Mouse (Mus musculus): ENCODE measurements around the gene Slc35c1.

The Slc35c1 gene

DNA sequence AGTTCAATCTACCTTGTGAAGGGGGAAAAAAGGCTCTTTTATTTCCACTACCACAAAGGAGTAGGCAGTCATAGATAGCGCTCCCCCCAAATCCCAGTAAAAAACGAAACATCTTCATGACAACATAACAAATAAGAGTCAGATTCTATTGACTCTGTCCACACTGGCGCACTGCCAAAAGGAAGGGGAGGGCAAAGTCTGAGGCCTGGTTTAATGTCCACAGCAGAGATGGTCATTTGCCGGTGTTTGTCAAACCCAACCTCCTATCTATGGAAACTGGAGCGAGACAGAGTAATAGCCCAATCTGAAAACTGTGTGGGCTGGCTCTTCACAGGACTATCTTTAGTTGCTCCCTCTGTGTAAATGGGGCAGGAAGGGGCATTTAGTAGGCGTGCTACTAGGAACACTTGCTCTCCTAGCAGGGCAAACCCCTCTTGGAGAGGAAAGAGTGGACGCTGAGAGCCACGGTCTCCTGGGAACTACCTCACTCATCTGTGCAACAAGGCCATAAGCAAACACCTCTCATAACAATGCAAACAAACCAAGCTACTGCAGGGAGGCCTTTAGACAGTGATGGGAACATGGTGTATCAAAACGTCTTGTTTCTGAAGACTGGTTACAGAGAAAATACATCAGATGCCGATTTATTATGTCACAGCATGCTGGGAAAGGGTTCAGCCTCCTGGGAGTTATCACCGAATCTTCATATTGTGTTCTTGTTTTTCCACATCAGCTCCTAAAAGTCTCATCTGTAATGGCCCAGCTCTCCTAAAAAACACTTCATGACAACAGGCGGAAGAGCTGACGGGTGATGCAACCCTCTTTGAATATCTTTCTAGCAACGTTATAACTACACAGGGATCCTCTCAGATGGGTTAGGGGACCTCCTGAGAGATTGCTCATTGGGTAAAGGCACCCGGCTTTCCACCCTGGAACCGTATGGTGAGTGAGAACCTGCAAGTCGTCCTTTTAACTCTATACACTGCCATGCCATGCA, 27.7 kb downstream of the Slc35c1 start:
- peak; percentile 42 for DNase-seq

DNA sequence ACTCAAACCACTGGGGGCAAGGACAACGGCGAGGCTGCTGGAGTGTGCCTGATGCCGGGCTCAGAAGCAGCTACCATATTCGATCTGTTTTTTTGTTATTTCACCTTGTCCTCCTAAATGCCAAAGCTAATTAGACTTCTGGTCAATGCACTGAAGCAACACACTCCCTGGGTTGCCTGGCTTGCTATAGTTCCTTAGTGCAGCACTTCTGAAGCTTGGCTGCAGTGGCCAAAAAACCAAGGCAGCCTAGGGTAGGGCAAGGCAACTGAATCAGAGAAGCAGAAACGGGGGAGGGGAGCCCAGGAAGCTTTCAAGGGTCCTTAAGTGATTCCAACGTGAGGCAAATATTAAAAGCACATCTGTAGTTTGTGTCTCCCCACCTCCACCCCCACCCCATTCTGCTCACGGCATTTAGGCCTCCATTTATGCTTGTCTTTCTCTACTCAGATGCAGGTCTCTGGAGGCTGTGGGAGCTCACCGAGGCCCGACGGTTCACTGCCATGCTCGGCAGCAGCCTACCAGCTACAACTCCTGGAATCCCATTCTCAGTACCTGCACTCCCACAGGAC, 28.6 kb downstream of the Slc35c1 start:
- DNase-seq = no peak

DNA sequence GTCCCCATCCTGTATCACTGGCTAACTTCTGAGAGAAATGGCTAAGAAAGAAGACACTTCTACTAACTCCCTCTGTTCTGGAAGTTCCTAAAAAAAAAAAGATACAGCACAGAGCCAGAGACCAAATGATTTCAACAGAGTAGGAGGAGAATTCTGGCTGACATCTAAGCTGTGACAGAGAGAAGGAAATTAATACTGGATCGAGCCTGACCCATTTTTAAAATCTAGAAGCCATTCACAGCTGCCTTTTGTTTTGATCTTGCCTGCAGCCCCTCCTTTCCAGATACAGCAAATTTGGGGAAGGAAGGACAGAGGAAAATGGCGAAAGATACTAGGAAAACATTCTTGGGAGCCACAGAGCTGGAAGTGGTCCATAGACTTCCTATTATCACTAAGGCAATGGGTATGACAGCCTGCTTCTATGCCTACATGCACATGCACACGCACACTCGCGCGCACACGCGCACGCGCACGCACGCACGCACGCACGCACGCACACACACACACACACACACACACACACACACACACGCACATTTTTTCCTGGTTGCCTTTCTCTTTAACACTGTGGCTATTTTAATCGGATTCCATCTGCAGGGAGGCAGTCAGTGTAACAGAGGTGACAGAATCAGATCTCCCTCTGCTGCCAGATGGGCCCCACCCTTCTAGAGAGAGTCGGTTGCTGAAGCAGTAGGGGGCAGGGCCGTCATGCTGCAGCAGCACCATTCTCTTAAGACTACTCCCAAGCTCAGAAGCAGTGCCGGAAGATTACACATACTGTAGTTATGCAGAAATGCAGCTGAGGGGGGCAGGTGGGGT, 29.4 kb downstream of the Slc35c1 start:
- peak; percentile 85 for DNase-seq

DNA sequence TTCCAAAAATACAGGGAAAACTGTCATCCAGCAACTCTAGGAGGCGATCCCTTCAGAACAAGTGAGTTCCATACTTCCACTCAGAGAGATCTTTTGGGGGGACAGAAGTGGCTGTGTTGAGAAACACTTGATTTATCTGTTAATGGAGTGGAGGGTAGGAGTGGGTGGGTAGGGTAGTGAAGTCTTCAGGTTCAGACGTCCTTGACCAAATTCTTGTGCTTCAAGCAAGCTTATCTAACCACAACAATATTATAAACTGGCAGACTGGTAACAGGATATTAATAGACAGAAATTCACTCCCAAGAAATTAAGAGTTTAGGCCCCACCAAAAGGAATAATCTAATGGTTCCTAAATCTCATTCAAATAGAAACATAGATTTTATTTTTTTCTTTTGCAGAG, 30.2 kb downstream of the Slc35c1 start:
- no peak for DNase-seq

DNA sequence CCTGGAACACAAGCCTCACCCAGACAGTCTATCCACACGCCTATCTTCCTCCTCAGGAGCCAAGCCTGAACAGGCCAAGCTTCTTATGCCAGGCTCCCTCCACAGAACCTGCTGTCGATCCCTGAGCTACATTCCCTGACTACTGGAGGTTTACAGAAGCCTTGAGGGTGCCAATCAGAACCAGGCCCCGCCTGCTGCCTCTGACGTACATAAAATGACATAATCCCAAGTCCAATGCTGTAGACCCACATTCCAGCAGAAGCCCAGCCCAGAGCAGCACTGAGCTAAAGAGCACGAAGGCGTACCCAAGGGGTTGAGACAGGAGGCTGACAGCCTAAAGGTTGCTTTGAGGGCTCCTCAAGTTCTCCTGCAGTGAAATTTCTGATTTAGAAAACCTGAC, 32.5 kb downstream of the Slc35c1 start:
- DNase-seq = peak; percentile 90

DNA sequence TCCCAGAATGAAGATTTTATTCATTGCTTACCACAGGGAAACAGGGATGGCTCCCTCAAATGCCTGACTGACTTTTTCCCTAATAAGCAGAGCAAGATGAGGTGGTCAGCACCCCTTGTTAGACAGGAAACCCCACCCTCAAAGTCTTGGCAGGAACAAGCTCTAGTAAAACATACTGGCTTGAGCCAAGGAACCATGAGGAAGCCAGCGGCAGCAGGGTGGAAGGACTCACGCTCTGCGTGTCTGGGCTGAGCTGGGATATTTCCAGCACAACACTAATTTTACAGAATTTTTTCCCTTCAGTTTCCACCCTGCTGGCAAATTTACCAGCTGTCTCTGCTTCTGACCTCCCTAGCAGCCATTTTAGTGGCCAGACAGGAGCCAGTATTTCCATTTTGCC, 33.9 kb downstream of the Slc35c1 start:
- no peak for DNase-seq

DNA sequence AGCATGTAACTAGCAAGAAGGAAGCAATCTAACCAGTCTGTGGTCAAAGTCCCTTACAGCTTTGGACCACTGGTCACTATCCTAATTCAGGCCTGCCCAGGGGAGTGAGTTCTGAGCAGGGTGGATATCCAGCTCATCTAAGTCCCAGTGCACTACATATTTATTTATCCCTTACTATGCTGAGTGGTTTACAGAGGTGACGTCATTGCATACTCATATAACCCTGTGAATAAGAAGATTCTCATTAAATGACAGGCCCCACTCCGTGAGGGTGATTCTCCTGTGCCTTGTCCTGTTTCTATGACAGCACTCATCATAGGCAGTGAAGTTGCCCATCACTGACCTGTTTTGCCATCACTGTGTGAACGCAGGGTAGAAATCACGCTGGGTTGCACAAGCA, 35.0 kb downstream of the Slc35c1 start:
- DNase-seq = no peak

DNA sequence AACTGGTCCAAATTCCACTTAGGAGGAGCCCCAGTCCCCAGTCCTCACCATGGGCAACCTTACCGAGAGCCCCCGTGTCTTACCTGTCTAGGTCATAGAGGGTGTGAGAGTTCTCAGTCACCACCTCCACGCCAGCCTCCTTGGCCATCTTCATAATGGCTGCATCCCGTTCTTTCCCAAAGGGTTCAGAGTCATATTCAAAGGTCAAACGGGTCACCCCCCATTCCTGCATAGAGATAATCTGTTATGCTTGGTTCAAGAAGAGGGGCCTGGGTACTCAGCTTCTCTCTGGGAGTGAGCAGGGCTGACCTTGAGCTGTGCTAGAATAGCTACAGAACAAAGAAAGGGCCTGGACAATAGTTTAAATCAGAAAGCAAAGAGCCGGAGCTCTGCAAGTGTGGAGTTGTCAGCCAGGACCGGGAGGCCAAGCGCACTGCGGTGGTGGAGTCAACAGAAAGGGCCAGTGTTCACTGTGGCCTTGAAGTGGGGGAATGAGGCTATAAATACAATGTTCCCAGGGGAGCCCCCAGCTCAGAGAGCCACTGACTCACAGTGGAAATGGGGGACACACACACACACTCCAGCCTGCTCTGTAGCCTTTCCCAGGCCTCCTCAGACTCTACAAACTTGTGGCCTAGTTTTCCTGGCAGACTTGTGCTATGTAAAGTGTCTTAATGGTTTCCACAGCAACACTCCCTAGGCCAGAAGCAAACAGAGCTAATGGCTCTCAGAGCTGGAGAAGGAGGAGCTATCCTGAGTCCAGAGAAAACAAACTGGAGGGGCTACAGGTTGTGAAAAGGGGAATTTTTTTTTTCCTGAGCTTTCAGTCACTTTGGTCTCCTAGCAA, 35.7 kb downstream of the Slc35c1 start:
- peak; percentile 90 for DNase-seq

DNA sequence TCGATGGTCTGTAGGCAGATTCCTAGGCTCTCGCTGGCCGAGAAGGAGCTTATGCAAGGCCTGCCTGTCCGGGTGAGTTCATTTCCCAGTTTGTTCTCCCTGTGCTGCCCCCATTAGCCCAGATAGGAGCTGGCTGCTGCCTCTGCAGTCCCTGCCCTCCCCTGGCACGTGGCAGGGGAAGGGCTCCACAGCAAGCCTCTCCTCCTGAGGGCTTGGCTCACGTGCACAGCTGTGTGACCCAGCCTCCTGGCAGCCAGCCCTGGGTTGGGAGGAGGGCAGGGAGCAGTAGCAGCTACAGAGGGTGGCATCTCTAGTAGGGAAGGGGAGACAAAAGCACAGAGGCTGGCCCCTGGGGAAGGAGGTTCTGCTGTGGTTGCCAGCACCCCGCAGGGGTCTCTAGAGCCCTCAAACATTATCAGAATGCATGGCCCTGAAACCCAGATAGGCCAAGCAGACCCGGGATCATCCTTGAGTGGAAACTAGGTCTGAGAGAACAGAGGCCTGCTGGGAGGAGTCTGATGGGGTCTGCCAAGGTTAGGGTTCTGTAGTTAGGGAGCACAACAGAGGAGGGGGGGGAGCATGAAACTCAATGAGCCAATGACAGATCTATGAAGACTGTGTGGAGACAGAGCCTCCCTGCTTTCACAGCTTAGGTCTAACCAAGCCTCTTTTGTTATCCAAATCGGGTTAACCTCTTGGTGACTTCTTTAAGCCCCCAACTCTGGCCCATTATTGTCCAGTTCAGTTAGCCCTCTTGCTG, 36.5 kb downstream of the Slc35c1 start:
- peak; percentile 95 for DNase-seq

DNA sequence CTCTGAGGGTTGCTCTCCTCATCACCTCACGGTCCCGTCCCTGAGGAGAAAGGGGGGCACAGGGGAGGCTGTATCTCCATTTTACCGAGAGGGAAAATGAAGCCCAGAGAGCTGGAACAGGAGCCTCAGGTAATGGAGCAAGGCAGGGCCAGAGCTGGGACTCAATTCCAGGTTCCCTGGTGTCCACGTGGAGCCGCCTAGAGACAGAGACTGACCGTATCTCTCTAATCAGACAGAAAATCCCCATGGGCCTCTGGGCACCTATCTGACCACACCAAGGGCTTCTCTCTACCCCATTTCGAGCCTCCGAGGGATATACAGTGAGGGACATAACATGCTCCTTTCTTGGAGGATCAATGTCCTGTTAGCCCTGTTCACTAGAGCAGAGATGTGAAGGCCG, 37.2 kb downstream of the Slc35c1 start:
- no peak for DNase-seq

DNA sequence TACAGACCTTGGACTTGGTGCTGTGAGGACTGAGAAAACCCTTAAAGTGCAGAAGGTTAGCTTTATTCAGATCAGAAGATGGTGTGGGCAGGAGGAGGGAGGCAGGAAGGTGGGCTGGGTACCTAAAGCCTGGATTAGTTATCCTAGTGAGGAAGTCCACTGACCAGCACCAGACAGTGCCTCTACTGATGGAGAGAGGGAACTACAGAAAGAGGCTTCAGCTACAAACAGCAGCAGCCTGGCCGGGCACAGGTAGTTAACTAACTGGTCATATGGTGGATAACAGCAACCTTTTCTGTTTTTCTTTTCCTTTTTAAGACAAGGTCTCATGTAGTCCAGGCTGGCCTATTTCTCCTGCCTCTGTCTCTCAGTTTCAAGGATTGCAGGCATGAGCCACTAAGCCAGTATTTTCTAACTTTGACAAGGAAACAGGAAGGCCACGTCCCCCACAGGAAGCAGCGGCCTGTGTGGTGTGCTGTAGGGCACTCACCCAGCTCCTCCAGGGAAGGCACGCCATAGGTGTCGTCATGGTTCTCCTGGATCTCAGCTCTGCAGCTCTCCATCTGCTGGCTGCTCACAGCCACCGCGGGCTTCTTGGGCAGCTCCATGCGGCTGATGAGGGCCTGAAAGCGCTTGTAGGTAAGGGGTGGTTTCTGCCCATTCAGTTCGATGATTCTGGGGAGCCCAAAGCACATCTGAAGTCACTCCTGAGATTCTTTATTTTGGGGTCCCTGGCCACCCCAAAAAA, 37.8 kb downstream of the Slc35c1 start:
- DNase-seq = peak; percentile 47

DNA sequence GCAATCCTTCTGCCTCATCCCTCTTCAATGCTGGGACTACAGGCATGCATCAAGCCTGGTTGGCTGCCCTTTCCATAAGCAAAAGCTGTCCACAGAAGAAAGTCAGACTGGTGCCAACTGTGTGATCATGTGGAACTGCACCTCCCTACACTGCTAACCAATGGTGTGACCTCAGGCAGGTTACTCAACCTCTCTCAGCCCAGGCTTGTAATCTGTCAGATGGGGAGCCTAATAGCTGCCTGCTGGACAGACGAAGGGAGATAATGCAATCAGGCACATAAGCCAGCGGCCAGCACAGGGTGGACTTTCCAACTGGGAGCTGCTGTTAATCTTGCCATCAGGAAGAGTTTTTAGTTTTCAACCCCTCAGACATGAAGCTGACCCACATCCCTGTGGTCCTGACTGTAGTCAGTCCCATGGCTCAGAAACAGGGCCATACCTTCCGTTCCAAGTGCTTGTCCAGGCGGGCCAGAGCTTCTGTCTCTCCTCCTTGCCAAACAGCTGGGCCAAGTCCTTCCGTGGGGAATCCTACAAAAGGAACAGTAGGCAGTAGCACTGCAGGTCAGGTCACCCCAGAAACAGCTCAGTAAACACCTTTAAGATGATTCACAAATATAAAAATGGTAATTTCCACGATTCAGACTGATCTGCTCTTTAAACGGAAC, 38.5 kb downstream of the Slc35c1 start:
- no peak for DNase-seq

DNA sequence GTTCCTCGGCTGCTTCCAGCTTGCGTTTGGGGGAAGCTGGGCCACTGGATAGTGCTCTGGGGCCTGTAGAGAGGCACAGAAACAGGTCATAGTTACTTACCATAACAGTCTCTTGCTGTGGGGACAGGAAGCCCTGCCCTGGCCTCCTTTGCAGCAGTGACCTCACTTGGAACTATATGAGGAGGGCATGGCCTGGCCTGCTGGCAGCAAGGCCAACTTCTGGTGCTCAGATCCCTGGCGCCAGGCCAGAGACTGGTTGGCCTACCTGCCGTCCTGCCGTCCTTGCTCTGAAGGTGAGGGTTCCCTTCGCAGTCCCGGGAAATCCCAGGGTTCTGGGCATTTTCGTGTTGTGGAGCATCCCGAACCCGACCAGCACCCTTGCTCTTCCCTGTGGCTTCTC, 48.6 kb downstream of the Slc35c1 start:
- DNase-seq = no peak

DNA sequence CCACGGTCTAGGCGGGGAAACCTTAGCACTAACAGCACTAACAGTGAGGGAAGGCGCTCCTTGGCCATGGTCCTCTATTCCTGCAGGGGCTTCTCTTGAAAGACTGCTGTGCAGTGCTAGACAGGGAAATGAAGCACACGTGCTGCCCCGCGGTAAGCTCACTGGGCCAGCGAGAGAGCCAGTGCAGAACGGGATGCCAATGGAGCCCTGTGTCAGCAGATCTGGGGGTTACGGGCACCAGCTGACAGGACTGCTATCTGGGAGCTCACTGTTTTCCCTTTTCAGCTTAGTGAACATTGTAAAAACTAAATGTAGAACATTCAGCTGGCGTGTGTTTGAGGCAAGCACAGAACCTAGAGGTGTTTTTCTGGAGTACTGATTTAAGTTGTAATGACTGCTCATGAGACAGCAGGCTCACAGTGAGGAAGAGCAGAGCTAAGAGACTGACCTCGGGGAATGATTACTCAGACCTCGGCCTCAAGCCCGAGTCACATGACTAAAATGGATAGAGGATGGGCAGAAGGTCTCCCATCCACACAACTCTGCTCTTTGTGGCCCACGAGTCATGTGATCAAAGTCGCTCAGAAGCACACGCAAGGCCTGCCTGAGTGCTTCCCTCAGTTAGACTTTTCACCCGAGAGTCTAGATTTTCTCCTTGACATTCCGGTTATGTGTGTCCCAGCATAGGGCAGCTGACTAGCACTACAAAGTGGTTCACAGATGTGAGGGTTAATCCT, 51.9 kb downstream of the Slc35c1 start:
- no peak for DNase-seq

DNA sequence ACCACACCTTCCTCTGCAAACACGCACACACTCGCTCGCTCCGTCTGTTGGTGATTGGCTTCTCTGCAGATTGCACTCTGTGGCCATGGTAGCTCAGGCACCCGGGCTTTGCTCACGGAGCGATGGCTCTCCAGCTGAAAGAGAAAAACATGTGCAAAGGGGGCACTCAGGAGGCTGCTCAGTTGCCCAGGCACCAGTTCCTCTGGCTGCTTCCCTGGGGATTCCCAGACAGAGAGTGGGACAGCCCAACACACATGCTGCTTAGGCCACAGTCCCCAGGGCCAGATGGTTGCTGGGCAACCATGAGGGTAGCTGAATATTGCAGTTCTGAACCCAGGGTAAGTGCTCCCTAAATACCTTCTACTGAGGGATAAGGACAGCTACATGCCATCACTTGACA, 54.7 kb downstream of the Slc35c1 start:
- DNase-seq = no peak

DNA sequence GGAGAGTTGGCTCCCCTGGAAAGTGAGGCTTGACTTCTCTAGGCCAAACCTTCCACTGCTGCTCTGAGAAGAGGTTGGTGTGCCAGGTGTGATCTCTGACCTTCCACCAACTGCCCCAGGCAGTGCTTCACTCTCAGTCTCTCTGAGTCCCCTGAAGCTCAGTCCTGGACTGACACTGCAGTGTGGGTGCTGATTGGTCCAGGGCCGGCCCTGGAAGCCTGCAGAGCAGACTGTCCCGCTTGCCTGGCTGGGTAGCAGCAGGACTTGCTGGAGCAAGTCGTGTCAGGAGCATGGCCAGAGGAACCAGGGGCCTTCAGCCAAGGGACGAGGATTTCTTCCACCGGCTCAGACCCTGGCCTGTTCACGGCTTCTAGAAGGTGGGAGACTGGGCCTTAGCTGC, 55.6 kb downstream of the Slc35c1 start:
- no peak for DNase-seq

DNA sequence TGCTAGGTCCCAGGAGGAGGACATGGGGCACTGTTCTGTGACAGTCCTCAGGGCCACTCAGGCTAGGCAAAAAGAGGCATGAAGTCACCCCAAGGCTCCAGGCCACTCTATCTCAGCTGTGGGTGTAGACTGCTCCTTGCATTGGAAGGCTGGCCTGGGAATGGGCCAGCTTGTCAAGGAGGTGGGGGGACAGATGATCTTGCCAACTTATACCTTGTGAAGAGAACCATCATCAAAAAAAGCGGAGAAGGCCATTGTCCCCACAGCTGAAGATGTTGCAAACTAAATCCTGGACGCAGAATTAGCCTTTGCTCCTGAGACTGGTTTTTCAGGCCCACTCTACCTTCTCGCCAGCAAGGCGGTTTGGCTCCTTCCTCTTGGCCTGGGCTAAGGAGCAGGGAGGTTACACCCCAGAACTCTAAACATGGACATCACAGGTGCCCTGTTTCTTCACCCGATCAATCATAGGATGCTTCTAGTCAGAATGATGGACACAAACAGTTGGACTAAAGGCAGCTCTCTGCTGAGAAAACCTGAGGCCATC, 56.5 kb downstream of the Slc35c1 start:
- no peak for DNase-seq
